Mouse (Mus musculus): ENCODE measurements at regions not wholly inside any gene's neighbourhood (a gene's known extent, or its start where the extent isn't known, plus 50 kb on each side); places are given as distances from the start of the nearest gene placed in this dataset.

DNA sequence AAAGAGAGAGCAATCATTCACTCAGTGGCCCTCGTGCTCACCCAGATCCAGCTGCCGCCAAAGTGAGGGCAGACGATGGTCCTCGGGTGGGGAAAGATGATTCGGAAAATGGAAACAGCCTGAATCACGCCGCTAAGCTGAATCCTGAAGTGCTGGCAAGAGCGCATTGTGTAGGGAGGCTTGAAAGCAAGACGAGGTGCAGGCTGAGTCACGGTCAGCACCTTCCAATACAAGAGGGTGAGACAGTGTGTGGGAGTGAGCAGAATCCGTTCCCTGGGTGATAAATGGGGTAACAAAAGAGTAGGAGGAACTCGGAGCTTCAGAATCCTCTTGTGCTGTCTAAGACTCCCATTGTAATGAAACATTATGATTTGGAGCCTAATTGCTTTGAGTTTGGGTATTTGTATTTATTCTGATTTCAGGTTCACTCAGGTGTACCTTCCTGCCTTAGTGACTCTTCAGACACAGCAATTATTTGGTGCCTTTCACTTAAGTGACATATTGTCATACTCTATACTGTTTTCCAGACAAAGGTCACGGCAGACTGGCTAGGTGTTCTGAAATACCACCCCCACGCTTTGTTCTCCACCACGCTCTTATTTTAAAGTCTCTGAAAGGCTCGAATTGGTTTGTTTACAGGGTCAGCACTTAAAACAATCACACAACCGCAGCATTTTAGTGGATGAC is 70.0 kb downstream of the Mbip start:
- no peak for DNase-seq (ENCODE audit: low read depth, low spot score)

DNA sequence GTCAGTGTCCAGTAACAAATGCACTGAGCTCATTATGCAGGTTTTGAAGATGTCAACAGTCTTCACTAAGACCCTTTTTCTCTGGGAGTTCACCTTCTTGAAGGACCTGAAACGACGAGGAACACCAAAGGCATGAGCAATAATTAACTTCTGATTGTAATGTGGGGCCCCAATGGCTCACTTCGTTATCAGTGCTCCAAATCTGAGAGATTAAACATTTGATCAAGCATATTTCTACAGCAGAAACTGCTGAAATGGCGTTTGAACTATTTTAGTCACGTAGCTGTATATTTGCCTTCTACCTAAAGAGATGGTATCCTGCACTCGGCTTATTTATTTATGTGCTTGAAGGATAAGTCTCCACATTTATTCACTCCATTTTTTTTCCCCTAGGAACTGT is 80.6 kb downstream of the Mbip start:
- DNase-seq (ENCODE audit: low read depth, low spot score): no peak

DNA sequence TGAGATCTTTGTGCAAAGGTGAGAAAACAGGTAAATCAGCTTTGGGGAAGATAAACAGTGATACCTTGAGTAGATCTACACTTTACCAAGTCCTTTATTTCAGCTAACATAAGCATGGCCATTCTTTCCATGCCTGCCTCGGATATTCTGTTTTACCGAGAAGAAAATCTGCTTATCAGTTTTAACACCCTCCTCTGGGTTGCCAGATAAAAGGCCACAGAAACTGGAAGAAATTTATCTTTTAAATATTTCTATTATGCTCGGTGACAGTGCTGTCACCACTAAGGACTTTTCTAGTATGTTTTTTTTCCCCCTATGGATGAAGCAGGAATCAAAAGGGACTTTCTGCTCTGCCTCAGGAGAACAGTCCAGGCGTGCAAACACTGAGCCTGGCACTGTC is 84.2 kb downstream of the Mbip start:
- no peak for DNase-seq (ENCODE audit: low read depth, low spot score)

DNA sequence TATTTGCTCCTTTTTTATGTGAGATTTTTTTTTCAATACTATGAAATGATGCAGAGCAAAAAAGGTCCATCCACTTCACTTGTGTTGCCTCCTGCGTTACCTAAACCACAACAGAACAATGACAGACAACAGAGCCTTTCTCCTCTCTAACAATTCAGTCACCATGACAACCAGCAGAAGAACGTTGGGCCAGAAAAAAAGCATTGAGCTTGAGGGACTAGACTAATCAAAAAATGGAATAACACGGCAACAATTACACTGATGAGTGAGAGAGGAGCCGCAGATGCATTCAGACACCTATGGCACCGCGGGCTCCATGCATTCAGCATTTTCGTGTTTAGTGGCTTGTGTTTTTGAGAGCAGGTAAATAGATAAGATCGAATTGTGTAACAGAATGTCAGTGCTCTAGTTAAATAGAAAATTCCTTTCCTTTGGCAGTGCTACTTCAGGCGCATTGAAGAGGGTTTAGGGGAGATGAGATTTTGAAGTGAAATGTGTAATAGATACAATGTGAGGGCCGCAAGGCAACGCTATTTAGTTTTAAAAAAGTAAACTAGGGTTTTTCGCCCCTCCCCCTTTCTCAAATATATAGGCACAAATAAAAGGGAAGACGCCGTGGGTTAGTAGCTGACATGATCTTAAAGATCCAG is 87.2 kb downstream of the Mbip start:
- DNase-seq (ENCODE audit: low read depth, low spot score): no peak

DNA sequence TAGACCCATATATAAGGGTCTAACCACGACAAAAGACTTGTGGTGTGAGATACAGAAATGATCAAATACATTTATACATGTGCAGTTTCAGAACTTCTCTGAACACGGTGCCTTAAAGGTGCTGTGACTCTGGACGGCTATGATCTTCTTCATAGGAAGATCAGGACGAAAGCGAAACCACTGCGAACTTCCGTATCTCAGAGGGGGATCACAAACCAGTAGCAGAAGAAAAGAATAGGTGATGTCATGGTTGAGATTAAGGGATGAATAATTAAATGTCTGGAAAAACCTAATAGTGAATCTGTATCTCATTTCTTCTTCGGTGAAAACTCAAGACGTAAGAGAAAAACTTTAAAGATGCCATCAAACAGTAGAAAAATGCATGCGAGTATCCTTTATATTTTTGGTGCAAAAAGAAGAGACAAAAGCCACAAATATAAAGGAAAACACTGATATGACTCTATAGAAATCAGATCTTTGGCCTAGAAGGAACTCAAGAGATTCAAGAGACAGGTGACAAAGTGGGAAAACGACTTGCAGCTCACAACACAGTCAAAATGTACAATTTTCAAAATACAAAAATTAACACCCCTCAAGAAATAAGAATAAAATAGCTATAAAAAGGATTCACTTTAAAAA is 89.3 kb downstream of the Mbip start:
- DNase-seq (ENCODE audit: low read depth, low spot score): no peak

DNA sequence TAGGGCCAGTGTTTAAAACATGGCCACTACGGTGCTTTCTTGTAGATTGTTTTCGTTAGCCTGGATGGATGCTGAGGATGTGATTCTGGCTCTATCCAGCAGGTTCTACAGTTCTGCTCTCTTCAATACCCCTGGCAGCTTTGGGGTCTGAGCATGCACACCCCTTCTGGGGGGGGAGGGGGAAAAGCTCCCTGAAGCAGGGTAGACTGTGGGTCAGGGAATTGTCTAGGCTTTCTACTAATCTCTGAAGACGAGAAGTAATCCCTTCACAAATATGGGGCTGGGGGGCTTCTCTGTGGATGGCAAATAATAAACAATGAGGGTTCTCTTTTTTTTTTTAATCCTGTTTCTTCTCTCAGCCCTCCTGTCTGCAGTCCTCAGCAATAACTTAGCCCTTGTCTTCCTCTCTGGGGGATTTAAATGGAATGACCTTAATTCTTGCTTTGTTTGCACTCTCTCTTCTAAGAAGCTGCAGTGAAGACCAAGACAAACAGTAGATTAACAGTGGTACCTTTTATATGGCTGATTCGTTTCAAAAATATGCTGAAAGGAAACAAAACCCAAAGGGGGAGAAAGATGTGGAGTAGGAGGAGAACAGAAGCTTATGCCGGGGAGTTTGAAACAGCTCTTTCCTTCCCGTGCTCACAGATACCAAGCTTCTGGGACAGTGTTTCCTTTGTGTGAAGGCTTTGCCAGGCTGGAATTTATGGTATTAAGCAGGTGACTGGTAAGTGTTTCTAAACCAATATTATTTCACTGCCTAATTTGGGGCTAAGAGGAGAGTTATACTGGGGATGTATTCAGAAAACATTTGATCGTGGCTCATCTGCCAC is 92.9 kb downstream of the Mbip start:
- no peak for DNase-seq (ENCODE audit: low read depth, low spot score)

DNA sequence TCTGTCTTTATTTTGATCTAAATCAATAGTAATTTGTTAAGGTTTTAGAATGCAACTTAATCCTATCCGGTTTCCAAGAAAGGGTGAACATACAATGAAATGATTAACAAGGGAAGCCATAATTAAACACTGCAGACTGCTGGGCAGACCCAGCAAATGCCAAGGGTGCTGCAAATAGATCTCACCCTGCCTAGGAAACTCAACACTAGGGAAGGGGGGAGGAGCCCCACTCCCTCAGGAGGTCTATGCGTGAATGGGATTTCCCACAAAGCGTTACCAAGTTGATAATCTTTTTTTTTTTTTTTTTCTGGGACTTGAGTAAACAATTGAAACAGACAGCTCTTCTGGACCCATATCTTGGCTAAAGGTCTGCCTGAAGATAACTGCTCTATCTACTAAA is 95.4 kb downstream of the Mbip start:
- DNase-seq (ENCODE audit: low read depth, low spot score): no peak

DNA sequence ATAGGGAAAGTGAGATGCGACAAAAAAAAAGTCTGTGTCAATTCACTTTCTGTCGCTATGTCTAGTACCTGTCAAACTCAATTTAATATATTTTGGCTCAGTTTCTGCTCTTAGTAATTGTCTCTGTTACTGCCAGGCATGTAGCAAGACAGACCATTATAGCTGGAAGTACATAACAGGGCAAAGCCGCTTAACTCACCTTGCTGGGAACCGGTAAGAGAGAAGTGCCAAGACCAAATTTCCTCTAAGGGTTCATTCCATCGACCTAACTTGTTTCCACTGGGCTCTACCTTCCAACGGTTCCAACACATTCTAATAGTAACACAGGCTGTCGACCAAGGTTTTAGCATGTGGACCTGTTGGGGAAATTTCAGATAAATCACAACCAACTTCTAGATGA is 99.3 kb downstream of the Mbip start:
- no peak for DNase-seq (ENCODE audit: low read depth, low spot score)

DNA sequence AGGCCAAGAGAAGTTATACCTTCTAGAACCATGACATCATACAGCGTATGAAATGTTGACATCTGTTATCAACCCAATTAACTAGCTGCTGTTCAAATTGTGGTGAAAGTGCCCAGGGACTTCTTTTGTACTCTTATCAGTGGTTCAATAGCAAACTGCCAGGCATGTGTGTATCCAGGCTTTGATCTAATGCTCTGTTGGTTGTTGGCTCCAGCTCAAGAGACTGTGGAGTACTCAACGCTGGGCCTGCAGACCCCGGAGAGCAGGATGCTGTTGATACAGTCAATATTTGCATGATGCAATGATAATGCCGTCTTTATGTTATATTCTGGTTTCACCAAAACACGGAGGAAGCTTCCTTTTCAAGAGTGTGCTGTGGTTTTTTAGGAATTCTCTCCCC is 102.9 kb downstream of the Mbip start:
- DNase-seq (ENCODE audit: low read depth, low spot score): no peak

DNA sequence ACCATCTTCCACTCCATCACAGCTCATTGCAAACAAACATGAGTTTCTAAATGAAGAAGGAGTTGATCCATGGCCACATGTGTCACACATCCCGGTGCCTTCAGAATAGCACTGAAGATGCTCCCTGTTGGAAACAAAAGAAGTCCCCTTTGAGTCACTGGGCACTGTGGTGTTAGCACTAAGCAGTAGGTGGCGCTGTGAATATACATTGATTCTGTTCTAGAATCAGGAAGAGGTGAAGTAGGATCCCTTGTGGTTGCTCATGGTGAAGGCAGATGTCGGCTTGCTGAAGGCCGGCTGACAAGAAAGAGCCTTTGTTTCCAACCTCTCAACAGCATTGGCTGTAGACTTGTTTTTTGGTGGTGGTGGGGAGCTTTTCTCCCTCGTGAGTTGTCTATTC is 104.0 kb downstream of the Mbip start:
- DNase-seq (ENCODE audit: low read depth, low spot score): peak; percentile 16

DNA sequence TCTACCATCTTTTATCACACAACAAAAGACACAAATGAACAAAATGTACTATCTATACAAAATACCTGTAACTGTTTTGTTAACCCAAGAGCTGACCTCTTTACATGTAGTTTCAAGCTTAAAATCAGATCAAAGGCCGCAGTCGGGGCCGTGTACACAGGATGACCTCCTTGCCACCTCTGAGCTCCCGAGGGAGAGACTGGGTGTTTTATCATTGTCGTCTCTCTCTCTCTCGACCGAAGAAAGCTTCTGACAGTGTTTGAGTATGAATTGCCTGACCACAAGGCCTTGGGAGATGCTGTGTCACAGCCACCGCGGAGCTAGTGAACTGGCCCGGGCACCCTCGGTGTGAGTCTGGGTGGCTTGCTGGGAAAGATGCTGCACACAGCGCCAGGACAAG is 105.5 kb downstream of the Mbip start:
- DNase-seq (ENCODE audit: low read depth, low spot score): no peak

DNA sequence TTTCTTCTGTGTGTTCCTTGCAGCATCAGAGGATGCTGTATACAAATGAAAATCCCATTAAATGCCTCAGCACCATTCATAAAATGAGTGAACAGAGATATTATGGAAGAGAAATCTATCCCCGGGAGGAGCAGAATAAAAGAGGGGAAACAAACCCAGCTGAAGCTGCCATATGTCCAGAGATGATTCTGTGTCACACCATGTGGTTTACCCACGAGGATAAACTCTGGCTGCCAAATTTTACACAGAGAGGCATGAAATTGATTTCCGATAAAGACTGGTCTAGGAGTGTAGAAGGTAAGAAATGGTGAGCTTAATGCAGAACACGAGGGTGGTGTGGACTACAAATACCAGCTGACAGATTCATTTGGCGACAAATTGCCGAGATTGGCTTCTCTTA is 111.1 kb downstream of the Mbip start:
- no peak for DNase-seq (ENCODE audit: low read depth, low spot score)

DNA sequence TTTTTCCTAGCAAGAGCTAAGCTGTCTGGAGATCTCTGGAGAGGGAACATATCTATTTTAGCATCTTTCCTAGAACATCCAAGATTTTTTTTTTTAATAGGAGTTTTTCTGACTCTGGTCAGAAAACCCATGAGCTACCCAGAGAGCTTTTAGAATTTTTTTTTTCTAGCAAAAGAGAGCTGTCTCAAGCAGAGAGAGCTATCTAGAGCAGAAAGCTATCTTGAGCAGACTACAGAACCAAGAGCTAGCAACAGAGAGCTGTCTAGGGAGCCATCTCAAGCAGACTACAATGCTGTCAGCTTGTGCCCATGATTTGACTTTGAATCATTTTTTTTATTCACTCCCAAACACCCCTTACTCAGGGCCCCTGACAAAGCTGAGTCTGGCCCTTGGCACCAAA is 112.5 kb downstream of the Mbip start:
- no peak for DNase-seq (ENCODE audit: low read depth, low spot score)

DNA sequence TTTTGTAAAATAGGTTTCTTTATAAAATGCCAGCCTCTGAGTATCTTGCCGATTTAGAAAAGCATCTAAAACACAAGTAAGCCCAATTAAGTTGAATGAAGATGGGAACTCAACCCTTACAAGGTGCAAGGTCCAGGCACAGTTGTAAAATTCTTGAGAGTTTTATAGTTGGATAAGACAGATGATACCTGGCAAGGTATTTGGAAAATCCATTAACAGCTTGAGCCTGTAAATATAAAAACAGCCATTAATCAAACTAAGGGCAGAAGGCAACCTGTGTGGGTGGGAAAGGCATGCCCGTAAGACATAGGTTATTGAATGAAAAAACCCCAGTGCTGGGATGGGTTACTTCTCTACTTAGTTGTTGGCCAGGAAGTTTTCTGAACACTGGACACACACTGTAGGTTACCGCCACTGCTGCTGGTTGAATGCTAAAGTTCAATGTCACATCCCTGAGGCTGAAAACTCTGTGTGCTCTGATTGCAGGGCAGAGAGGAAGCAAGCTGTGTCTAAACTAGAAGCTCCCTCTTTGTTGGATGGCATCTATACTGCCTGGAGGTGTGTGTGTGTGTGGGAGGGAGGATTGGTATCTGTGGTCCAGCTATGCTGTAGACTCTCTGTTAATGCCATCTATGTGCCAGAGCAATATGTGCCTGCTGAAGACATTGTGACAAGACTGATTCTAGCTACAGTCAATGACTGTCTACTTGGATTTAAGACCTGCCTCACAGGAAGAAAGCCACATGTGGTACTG is 121.4 kb downstream of the Mbip start:
- no peak for DNase-seq (ENCODE audit: low read depth, low spot score)

DNA sequence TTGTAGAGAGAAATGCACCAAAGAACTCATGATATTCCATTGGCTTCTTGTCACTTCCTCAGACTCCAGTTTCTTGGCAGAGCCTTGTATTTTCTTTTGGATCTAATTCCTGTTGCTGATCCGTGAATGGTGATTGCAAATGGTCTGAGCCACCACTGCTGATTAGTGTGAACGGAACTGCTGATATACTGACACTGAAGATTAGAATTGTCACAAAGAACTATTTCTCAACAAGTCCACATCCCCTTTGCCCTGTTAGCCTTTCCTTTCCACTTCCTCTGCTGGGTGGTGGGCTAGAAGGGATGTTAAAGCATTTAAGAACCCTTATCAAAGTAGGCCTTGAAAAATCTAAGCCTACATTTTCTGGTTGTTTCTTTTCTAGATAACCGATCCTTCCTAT is 152.2 kb downstream of the Mbip start:
- no peak for DNase-seq (ENCODE audit: low read depth, low spot score)

DNA sequence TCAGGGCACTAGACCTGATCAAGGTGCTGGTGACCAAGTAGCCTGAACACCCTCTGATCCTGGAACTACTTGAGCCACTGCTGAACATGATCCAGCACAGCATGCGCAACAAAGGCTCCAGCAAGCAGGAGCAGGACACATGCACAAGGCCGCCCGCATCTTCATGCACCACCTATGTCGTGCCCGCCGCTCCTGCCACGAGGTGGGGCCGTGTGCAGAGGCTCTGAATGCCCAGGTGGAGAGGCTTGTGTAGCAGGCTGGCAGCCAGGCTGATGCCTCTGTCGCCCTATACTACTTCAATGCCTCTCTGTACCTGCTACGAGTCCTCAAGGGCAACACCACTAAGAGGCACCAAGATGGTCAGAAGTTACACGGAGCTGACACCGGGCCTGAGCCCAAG is 156.1 kb downstream of the Mbip start:
- DNase-seq (ENCODE audit: low read depth, low spot score): no peak

DNA sequence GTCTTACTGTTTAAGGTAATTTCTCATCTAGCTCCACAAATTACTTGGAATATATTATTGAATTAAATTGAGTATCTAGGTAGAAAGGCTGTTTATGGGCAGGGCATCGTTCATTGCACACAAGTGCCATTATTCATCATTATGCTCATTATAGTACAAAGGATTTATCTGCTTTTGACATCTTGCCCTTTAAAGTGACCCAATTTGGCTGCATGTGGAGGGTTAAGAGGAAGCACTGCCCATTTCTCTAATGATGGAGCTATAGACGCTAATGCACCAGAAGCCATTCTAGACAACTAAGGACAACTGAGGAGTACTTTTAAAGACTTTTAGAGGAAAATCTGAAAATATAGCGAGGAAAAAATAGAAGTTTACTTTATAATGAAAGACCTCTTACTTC is 185.0 kb downstream of the Mbip start:
- no peak for DNase-seq (ENCODE audit: low read depth, low spot score)

DNA sequence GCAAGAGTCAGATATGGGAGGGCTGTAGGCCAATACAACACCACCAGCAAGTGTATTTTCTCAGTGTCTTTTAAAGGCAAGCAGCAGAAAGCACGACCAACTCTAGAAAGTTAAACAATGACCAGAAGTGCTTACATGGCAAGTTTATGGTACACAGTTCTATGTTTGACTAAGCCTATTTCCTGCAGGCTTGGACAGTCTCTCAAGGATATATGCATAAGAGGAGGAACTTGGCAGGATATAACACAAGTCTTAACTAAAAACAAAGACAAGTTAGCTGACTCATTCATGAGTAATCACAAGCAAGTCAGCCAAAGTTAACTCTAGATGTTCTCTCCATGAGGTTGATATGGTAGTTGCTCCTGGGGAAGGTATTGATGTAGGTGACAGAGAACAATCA is 201.3 kb downstream of the Mbip start:
- DNase-seq (ENCODE audit: low read depth, low spot score): no peak

DNA sequence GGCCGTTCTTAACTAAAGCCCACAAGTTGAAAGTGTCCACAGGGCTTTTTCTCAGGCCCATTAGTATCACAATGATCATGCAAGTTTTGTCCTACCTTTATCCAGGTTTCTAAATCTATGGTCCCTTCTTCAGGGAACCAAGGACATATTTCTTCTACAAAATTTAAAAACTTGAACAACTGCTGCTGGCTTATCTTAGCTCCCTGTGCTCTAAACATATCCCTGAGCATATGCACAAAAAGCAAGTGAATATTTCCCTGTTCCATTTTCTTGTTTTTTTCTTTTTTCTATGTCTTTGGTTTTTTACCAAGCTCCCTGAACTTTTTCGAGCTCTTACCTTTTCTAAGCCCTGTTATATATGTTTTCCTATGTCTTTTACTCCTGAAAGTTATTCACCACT is 201.9 kb downstream of the Mbip start:
- no peak for DNase-seq (ENCODE audit: low read depth, low spot score)

DNA sequence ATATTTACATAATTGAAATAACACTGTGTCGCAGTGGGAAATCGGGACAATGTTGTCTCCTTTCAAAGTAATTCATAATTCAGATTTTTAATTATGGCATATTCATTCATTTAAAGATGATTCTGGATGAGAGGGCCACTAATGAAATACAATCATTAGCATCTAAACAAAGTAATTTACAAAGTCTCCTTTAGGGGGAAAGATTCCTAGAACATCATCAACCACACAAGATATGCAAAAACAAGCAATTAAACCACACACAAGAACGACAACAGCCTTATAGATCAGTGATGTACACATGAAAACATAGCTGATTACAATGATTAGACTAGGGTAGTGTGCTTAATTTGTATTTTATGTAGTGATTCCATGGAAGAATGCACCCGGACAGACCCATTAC is 231.2 kb downstream of the Mbip start:
- DNase-seq (ENCODE audit: low read depth, low spot score): no peak

DNA sequence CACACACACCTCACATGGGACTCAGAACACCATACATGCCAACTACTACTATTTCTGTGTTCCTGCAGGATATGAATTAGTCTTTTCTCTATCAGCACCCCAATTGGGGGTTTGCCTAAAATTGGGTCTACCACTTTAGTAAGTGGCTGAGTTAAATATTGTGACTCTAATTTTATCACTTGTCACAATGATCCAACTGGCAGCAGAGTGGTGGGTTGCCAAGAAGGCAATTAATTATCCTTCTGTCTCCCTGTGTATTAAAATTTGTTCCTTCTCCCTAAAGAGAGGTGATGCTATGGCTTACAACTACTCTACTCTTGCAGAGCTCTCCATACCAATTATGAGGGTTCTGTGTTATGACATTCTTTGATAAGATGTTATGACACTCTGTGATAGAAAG is 245.3 kb downstream of the Brms1l start:
- DNase-seq (ENCODE audit: low read depth, low spot score): no peak

DNA sequence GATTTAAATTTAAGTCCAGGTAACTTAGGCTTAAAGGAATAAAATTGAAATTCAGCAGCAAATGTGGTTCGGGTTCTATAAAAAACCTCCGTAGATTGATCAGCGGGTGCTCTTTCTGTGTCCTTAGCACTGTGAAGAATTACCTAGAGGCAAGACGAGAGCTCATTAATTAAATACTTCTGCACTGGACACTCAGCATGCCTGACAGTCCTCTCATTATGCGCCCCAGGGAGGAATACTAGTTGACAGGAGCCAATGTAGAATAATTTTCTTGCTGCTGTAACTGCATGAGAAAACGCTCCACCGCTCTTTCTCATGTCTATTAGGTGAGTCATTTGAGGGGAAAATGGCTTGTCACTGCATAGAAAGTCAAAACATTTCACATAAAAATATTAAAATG is 228.1 kb downstream of the Brms1l start:
- no peak for DNase-seq (ENCODE audit: low read depth, low spot score)
